Mouse (Mus musculus): ENCODE data around the gene Hps4. TPM values are rescaled to one million over a fixed set of nuclear protein-coding genes. Genes with fewer than 3 reads are reported as not detected.
"Not testable (repeated sequence)": the region's sequence is repeated elsewhere in the genome, so short reads cannot be mapped to it uniquely, and the experiment has no call there.

Hps4 gene
- total RNA-seq (2021) (10 to 100 TPM; 19.9 to 61.1 TPM), polyA plus RNA-seq (2012; rRNA removed) (62.7 and 64.6 TPM in 2 replicates)
- long read RNA-seq, partial matches to known transcripts = 0 of 9 reads
- long read RNA-seq, other reads (novel, unspliced or antisense) = 3 of 9 reads

DNA sequence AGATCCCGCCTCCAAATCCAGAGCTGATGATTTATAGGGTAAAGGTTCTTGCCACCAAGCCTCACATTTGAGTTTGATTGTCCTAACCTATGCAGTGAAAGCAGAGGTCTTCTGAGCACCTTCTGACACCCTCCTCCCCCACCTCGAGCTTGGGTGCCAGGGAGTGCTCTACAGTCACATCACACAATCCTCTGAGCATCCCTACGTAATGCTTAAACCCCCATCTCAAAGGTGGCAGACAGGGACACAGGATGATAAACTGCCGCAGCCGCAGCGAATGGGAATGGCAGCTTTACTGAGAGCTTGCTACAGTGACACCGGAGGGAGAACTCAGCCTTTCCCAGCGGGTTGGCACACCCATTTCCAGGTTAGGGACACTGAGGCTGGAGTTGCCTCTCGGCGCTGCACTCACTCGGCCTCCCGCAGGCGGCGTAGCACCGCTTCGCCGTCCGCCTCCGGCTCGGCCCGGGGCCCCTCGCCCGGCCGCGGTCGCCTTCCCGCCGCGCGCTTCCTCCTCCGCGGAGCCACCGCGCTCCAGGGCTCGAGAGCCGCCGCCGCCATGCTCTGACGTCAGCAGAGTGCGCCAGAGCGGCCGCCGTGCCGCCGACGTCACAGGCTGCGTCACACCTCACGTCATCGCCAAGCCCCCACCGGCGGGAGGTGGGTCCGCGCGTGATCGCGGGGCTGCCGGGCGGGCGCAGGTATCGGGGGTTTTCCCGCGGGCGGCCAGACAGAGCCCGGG lies at the start of gene Hps4, which contains the start of gene Srrd:
Gene Hps4, plus strand, starts transcription at position 621 of the 742 bp plus-strand sequence.
Gene Srrd, minus strand, starts transcription at position 578 of the 742 bp plus-strand sequence.
- DNase-seq = peak; percentile 91

DNA sequence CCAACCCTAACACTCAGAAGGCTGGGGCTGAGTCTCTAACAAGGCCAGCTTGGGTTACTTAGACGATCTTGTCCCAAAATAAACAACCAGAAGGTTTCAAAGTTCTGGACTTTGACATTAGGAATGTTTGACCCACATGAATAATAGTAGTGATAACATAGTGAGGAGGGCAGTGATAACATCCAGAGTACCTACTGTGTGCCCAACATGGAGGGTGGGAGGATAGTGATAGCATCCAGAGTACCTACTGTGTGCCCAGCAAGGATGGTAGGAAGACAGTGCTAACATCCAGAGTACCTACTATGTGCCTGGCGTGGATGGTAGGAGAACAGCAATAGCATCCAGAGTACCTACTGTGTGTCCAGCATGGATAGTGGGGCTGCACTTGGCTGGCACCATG lies 49.1 kb upstream of the Hps4 start:
- DNase-seq = no peak

DNA sequence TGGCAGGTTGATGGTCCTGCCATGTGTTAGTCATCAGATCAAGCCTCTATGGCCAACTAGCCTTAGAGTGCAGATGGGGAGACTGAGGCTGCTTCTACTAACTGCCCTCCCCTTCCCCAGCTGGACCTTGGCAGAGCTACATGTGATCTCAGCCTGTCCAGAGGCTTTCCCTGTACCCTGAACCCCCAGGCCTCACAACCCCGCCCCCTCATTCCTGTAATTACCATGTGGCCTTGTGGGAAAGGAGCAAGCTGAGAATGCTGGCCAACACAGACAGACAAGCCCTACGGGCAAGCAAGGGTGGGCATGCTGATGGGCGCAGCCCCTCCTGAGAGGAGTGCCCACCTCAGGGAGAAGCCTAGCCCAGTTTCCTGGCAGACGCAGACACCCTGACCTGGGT lies 48.2 kb upstream of the Hps4 start:
- DNase-seq = peak; percentile 64

DNA sequence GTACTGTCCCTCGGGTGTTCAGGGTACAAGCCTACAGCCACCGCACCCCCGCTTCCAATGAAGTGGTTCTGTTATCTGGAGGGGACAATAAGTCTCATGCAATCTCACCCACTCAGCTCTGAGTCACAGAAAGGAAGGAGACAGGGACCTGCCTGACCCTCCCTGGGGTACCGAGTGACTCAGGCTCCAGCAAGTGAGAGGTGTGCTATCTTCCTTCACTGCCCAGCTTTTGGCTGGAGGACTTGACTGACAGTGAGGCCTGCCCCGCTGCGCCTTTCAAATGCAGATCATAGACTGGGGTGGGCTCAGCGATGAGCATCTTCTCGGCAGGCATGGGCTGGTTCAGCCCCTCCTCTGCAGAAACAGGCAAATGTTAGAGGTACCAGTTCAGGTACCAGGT lies 47.7 kb upstream of the Hps4 start:
- DNase-seq = peak; percentile 86

DNA sequence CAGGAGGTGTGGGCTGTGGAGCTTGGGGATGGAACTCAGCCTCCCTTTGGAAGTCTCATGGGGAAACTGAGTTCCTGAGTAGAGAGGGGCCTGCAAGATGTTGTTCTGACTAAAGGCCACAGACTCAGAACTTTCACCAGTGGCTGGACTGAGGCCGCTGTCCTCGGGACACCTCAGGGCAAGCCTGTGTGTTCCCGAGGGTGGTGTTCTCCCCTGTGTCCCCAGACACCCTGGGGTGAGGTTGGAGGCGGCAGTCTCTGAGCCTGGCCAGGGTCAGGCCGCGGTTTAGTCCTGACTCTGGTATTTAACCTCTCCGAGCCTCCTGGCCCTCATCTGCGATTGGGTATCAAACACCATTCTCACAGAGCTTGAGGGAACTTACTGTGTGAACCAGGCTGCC lies 47.3 kb upstream of the Hps4 start:
- DNase-seq = peak; percentile 46

DNA sequence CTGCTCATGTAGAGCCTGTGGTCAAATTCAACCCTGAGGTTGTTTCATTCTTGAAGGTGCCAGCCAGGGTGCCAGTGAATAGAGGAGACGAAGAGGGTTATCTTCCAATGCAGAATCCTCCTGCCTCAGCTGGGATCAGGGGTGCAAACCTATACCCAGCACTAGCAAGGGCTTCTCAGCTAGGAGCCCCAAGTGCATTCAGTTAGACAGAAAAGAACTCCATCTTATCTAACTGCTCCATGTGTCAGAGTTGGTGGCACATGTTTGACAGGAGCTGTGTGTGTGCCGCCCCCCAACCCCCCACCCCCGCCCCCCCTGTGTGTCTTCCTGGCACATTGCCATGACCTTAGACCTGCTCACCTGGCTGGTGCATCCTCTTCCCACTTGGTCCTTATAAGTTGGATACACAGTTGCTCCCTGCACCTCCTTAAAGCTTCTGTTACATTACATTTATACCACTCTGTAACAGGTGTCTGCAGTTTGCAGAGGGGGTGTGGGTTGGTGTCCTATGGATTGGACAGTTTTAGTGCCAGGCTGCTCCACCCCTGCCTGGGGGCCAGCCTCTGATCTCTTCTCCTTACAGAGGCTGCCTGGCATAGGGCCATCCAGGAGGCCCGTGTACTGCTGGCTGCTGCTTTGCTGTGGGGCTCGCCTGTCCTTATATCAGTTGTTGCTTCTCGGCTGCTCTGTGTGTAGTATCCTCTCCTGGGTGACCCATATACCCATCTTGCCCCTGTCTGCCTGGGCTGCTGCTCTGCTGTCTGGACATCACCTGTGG lies 46.3 kb upstream of the Hps4 start:
- DNase-seq = peak; percentile 58

DNA sequence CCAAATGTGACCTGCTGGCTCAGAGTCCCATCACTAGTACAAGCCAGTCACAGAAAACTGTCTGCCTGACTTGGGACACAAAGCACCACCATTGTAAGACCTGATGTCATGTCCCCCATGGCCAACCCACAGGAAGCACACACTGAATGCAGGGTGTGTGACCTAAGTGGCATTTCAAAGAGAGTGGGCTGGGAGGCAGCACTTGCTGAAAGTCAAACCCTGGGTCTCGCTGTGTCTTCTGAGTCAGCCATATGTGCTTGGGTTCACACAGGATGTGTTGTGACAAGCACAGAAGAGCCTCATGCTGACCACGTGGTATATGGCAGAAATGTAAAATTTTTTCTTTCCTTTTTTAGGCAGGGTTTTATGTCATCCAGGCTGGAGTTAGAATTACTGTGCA lies 45.6 kb upstream of the Hps4 start:
- DNase-seq = peak; percentile 41

DNA sequence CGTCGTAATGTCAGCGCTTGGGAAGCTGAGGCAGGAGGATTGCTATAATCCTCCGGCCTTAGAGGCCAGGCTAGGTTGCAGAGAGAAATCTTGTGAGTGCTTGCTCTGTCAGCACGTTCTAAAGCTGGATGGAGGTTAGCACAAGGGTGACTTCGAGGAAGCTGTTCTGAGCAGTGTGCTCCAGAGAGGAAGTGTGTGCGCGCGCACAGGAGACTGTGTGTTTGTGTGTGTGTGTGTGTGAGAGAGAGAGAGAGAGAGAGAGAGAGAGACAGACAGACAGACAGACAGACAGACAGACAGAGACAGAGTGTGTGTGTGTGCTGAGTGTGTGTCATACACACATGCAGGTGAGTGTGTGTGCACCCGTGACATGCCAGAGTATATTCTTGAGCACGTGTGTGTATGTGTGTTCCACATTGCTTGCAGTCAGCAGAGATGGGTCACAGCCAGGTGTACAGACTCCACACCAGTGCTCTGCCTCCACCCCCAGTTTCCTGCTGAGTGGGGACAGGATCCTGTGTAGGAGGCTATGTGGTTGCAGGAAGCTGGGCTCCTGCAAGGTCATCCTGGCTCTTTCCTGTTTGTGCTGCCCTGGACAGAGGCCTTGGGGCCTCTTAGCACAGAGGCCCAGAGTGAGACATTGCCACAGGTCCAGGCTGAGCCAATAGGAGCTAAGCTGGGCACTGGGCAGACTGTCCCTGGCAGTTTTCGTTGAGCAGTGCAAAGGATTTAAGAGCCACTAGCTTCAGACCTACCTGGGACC lies 44.5 kb upstream of the Hps4 start:
- DNase-seq = peak; percentile 90

DNA sequence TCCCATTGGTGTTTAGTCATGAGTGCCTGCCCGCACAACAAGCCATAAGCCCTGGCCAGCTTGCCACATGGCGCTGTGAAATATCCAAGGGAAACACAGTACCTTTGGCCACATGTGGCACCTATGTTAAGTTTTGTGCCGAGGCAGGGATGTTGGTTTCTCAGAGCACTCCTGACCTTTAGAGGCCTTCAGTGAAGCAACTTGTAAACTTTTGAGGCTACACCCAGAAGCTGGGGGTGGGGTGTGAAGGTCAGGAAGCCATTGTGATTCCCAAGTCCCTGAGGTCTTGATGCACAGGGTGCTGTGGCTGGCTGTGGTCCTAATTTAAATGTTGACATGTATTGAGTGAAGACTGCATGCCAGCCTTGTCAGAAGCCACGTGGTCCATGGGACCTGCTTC lies 43.5 kb upstream of the Hps4 start:
- peak; percentile 51 for DNase-seq

DNA sequence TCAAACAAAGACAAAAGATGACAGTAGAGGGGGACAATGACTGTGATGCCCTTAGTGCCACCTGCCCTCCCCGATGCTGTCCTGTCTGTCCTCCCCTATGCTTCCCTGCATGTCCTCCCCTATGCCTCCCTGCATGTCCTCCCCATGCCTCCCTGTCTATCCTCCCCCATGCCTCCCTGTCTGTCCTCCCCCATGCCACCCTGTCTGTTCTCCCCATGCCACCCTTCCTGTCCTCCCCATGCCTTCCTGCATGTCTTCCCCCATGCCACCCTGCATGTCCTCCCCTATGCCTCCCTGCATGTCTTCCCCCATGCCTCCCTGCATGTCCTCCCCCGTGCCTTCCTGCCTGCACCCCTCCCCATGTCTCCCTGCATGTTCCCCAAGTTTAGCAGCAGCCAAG lies 42.8 kb upstream of the Hps4 start:
- DNase-seq = no peak

DNA sequence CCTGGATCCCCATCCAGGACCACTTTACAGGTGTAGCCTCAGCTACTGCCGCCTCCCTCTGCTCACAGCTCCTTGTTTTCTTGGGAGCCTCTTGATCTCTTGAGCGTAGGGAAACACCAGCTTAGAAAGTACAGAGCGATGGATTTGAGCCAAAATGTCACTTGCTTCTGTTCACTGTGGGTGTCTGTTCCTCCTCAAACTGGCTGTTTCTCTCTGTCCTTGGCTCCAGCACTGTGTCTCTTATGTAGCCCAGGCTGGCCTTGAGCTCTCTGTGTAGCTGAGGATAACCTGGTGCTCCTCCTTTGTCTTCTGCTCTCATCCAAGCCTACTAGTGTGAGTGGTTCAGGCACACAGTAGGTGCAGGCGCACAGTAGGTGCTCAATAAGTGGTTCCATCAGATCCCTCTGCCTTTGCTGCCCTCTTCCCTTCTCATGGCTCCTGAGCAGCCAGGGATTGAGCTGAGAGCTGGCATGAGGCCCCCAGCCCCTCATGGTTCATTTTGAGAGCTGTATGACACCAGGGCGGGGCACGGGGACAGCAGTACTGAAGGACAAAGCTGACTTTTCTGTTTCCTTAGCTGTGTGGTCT lies 42.1 kb upstream of the Hps4 start:
- peak; percentile 32 for DNase-seq

DNA sequence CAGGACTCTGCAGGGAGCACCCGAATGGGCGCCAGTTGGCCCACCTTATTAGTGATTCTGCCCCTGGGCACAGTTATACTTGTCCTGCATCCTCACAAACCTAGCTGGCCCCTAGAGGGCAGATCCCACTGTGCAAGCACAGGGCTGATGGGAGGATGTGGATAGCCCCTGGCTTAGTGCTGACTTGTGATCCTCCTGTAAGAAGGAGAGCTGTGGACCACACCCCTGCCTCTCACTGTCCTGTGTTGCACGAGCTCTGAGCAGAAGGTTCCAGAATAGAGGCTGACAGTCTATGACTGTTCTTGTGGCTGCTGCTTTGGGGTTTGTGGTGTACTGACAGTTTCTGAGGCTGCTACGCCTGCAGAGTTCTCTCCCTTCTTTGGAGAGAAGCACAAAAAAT lies 41.2 kb upstream of the Hps4 start:
- DNase-seq = peak; percentile 32

DNA sequence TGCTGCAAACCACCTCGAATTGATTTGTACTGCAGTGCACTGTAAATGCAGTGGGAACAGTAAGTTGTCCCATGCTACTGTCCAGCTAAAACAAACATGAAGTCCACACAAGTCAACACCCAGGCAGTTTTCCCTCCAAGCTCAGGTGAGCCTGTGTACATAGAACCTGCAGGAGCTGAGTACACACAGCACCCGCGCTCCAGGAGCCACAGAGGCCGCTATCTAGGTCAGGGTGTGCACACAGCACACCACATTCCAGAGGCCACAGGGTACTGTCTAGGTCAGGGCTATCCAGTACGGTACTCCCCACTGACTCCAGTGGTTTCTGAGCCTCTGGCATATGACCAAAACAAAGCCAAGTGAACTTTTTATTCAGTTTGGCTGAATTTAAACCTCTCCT lies 40.6 kb upstream of the Hps4 start:
- DNase-seq = peak; percentile 78

DNA sequence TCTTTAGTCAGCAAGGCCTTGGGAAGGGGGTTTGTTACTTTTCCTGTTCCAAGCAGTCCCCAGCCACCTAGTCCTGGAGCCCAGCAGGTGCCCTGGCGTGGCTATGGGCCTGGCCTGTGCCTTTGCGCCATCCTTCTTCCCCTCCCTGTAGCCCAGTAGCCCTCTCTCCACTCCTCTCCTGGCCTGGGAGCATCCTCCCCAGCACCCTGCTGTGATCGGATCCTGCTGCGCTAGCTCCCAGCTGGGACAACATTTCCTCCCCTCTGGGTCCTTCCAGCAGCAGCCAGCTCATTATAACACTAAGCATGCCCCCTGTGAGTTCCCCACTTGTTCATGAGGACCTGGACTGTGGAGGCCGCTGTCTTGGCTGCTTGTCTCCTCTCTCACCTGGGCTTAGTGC lies 37.0 kb upstream of the Hps4 start:
- DNase-seq = no peak

DNA sequence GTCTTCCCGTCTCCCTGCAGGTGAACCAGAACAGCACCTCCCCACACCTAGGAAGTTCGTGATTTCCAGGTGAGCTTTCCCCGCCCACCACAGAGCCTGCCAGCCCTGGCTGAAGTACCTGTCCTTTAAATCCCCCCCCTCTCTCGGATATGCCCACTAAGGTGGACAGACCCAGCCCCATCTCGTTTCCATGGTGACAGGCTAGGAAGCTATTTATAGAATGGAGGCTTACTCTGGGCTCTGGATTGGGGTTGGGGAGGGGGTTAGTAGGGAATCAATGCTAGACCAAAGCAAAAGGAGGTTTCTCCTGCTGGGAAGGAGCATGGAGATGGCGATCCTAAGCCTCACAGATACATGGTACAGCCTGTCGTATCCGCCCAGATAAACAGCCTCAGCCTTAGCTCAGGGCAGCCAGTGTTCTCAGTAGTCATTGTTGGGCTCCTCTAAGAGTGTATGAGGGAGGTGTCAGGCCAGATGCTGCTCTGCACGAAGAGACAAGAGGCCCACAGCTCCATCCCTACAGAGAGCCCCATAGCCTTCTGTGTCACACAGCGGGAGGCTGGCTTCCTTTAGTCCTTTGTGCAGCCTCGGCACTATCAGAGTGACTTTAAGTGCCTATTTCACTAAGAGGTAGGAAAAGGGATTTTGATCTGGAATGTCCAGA lies 29.5 kb upstream of the Hps4 start:
- no peak for DNase-seq

DNA sequence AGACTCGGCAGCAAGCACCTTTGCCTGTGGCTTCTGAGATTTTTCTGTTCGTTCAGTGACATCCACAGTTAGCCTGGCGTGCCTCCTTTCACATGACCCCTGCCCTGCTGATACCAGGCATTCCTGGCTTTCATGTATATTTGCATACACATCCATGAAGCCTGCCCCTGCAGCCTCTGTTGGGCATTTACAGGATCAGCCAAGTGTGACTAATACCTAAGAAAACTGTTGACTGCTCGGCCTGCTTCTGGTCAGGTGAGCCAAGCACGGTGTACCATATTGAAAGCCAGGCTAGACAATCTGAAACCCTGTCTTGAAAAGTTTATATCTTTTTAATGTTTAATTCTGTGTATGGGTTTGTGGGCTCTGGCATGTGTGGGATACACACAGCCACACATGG lies 26.4 kb upstream of the Hps4 start:
- DNase-seq = no peak

DNA sequence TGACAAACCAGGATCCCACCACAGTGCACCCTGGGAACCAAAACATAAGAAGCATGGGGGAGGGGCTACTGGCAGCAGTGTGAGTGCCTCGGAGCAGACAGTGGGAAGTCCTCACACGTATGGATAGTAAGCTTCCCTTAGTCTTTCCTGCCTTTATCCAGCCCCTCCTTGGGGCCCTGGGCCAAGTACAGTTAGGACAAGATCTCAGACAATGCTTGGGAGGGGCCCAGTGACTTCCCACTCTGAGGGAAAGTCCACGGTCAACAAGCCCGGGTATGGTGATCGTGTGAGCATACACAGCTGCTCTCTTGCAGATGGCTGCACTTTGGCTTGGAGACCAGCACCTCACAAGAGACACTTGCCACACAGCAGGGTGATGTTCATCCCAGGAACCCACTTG lies 25.6 kb upstream of the Hps4 start:
- DNase-seq = no peak

DNA sequence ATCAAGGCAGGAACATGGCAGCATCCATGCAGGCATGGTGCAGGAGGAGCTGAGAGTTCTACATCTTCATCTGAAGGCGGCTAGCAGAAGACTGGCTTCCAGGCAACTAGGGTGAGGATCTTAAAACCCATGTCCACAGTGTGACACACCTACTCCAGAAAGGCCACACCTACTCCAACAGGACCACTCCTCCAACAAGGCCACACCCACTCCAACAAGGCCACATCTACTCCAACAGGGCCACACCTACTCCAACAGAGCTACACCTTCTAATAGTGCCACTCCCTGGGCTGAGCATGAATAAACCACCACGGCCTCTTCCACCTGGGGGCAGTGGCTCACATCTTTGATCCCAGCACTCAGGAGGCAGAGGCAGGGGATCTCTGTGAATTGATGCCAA lies 23.5 kb upstream of the Hps4 start:
- DNase-seq = not testable (repeated sequence)

DNA sequence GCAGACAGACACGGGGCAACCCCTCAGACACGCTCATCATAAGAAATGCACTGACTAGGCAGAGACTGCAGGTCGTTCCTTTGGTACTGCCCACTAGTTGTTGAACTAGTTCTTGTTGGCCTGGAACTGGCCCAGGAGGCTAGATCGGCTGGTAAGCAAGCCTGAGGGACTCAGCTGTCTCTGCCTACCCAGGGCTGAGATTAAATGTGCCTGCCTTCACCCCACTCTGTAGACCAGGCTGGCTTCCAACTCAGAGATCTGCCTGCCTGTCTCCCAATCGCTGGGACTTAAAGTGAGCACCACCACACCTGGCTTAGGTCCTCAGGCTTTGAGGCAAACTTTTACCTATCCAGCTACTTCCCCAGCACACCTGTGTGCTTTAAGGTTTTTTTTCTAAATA lies 22.5 kb upstream of the Hps4 start:
- no peak for DNase-seq

DNA sequence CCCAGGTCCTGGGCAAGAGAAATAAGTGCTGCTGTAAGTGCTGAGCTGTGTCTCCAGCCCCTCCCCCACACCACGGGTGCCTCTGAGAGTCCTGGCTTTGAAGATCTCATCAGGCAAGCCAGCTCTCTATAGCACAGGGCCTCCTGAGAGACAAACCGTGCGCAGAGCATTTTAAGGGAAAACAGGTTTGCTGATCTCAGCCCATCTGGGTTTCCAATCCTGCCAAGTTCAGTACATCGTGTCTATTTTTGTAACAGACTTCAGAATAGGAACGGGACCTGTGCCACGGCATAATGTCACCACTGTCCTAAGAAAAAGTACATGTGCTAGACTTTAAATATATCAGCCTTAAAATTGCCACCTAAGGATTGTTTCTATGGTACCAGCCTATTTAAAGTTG lies 21.9 kb upstream of the Hps4 start:
- DNase-seq = no peak

DNA sequence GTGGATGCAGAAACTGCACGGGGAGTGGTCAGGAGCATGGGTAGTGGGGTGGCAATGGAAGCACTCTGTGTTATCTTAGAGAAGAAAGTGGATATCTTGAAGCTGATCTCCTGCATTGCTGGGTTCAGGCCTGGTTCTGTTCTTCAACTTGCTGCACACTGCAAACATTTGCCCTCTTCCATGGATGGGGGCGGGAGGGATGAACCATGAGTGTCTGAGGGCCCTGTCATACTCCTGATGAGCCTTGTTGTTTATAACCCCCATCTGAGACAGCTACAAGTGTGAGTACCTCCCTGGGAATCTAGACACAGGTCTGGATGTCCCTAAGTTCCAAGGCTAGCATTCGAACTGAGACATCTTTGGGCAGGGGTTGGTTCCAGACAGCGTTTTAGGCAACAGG lies 21.5 kb upstream of the Hps4 start:
- peak; percentile 44 for DNase-seq

DNA sequence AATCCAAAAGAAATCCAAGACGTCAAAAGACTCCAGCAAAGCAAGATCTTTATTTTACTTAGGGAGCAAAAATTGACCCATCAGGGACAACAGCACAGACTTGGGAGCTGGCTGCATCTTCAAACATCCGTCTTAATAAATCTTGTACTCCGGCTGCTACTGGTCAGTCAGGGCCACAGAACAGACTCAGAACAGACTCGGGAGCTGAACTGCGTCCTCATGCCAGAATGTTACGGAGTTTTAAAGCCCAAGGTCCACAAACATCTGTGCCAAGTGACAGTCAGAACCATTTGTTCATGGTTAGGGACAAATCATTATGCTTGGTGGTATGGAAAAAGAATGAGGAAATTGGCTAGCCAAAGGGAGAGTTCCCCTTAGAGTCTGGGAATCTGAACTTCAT lies 19.6 kb upstream of the Hps4 start:
- DNase-seq = peak; percentile 53
